Mouse (Mus musculus): ENCODE measurements around the gene Pcyt1a.
A peak's percentile ranks its signal among the peaks of the same experiment; 100 is the strongest.

The Pcyt1a gene

GRCm38 (mm10) chr16:32430474-32431046 lies at the start of gene Pcyt1a:
Pcyt1a (plus strand) TSS chr16:32430921.
- DNase-seq (ENCODE audit: low spot score in 2 of 2), result peak; percentile 87 to 89

- no peak for DNase-seq (ENCODE audit: low spot score in 2 of 2)
Observed at GRCm38 (mm10) chr16:32382901-32383300, 47.8 kb upstream of the Pcyt1a start.

- no peak for DNase-seq (ENCODE audit: low spot score in 2 of 2)
Observed at GRCm38 (mm10) chr16:32384885-32385284, 45.8 kb upstream of the Pcyt1a start.

GRCm38 (mm10) chr16:32386826-32387225 lies 43.9 kb upstream of the Pcyt1a start:
- DNase-seq (ENCODE audit: low spot score in 2 of 2), result no peak

- no peak for DNase-seq (ENCODE audit: low spot score in 2 of 2)
Observed at GRCm38 (mm10) chr16:32389049-32389448, 41.7 kb upstream of the Pcyt1a start.

- DNase-seq (ENCODE audit: low spot score in 2 of 2), result no peak
Observed at GRCm38 (mm10) chr16:32389841-32390240, 40.9 kb upstream of the Pcyt1a start.

- no peak for DNase-seq (ENCODE audit: low spot score in 2 of 2)
Observed at GRCm38 (mm10) chr16:32390882-32391281, 39.8 kb upstream of the Pcyt1a start.

- no peak for DNase-seq (ENCODE audit: low spot score in 2 of 2)
Observed at GRCm38 (mm10) chr16:32395679-32396540, 34.8 kb upstream of the Pcyt1a start.

GRCm38 (mm10) chr16:32396541-32396835 lies 34.2 kb upstream of the Pcyt1a start:
- DNase-seq (ENCODE audit: low spot score in 2 of 2), result no peak

- DNase-seq (ENCODE audit: low spot score in 2 of 2), result no peak
Observed at GRCm38 (mm10) chr16:32398206-32398605, 32.5 kb upstream of the Pcyt1a start.

GRCm38 (mm10) chr16:32400267-32400666 lies 30.5 kb upstream of the Pcyt1a start, which contains the start of gene Tm4sf19:
Tm4sf19 (plus strand) TSS chr16:32400506.
- DNase-seq (ENCODE audit: low spot score in 2 of 2), result no peak

- no peak for DNase-seq (ENCODE audit: low spot score in 2 of 2)
Observed at GRCm38 (mm10) chr16:32401335-32401965, 29.3 kb upstream of the Pcyt1a start.

- no peak for DNase-seq (ENCODE audit: low spot score in 2 of 2)
Observed at GRCm38 (mm10) chr16:32402818-32403217, 27.9 kb upstream of the Pcyt1a start.

- DNase-seq (ENCODE audit: low spot score in 2 of 2), result no peak
Observed at GRCm38 (mm10) chr16:32405716-32406115, 25.0 kb upstream of the Pcyt1a start.

- no peak for DNase-seq (ENCODE audit: low spot score in 2 of 2)
Observed at GRCm38 (mm10) chr16:32406671-32407070, 24.1 kb upstream of the Pcyt1a start.

GRCm38 (mm10) chr16:32407730-32408129 lies 23.0 kb upstream of the Pcyt1a start:
- DNase-seq (ENCODE audit: low spot score in 2 of 2), result no peak

- DNase-seq (ENCODE audit: low spot score in 2 of 2), result no peak
Observed at GRCm38 (mm10) chr16:32417457-32417856, 13.3 kb upstream of the Pcyt1a start.

- peak; percentile 92 to 94 for DNase-seq (ENCODE audit: low spot score in 2 of 2)
Observed at GRCm38 (mm10) chr16:32419517-32420483, 10.9 kb upstream of the Pcyt1a start, which contains the start of gene Tctex1d2. Tctex1d2 (plus strand) TSS chr16:32419702.

GRCm38 (mm10) chr16:32427506-32427905 lies 3.2 kb upstream of the Pcyt1a start:
- DNase-seq (ENCODE audit: low spot score in 2 of 2), result no peak

- no peak for DNase-seq (ENCODE audit: low spot score in 2 of 2)
Observed at GRCm38 (mm10) chr16:32431047-32431591, 398 bp downstream of the Pcyt1a start.

- no peak for DNase-seq (ENCODE audit: low spot score in 2 of 2)
Observed at GRCm38 (mm10) chr16:32431926-32432325, 1.2 kb downstream of the Pcyt1a start.

All from frontal cortex, postnatal 10 days (tissue).